Mouse (Mus musculus) hematopoietic stem cell, adult 5-6 weeks (primary cell): Measurements from ENCODE around the gene Gm44579. TPM values are rescaled to one million over a fixed set of nuclear protein-coding genes. Genes with fewer than 3 reads are reported as not detected.

ENCODE experiments used
- ATAC-seq, 2 experiments: fragments of 125-278 bp in 1 of 2; replicated peaks in 1 of 2; 2 replicates each; pipeline ENCODE4 v1.8.0; 2016 to 2017; ENCODE audit warnings: inconsistent platforms in 2 of 2, mild to moderate bottlenecking in 2 of 2, moderate number of reproducible peaks in 2 of 2, low read depth in 1 of 2, moderate TSS enrichment in 1 of 2; ENCODE audit not compliant: low FRiP score in 2 of 2, poor library complexity in 2 of 2, severe bottlenecking in 2 of 2, insufficient read depth in 1 of 2, low TSS enrichment in 1 of 2
- total RNA-seq: library from RNA; stranded (forward); fragments of 172-1452, 232-1000 nt; gene quantifications from 2 replicates; pipeline ENCODE4 v1.2.3, GENCODE M21; 2017

Gene Gm44579
- total RNA-seq, result not detected in 2 replicates

GRCm38 (mm10) chr15:98220877-98221276, at the start of gene Gm44579, which contains the start of gene Olfr287:
Gene Gm44579, minus strand, starts transcription at chr15:98220977.
Gene Olfr287, minus strand, starts transcription at chr15:98221056.
- ATAC-seq, result no peak

- ATAC-seq, result no peak
Observed at GRCm38 (mm10) chr15:98257776-98258175, 37.0 kb upstream of the Gm44579 start.

- ATAC-seq, result no peak
Observed at GRCm38 (mm10) chr15:98257193-98257592, 36.4 kb upstream of the Gm44579 start, which contains the start of gene H1fnt. Gene H1fnt, minus strand, starts transcription at chr15:98257293.

GRCm38 (mm10) chr15:98256271-98256670, 35.5 kb upstream of the Gm44579 start:
- no peak for ATAC-seq

- no peak for ATAC-seq
Observed at GRCm38 (mm10) chr15:98235442-98235841, 14.7 kb upstream of the Gm44579 start.

- no peak for ATAC-seq
Observed at GRCm38 (mm10) chr15:98234350-98234749, 13.6 kb upstream of the Gm44579 start, which contains the start of gene Olfr286. Gene Olfr286, minus strand, starts transcription at chr15:98234450.

GRCm38 (mm10) chr15:98226096-98226495, 5.3 kb upstream of the Gm44579 start:
- no peak for ATAC-seq

GRCm38 (mm10) chr15:98225610-98226009, 4.8 kb upstream of the Gm44579 start:
- ATAC-seq, result no peak

- no peak for ATAC-seq
Observed at GRCm38 (mm10) chr15:98222377-98222776, 1.6 kb upstream of the Gm44579 start.

GRCm38 (mm10) chr15:98214130-98214529, 6.6 kb downstream of the Gm44579 start:
- no peak for ATAC-seq

- ATAC-seq, result no peak
Observed at GRCm38 (mm10) chr15:98213336-98213870, 7.4 kb downstream of the Gm44579 start.

GRCm38 (mm10) chr15:98209676-98210075, 11.1 kb downstream of the Gm44579 start:
- ATAC-seq, result no peak

GRCm38 (mm10) chr15:98195442-98195841, 25.3 kb downstream of the Gm44579 start, which contains the start of gene Olfr288:
Gene Olfr288, minus strand, starts transcription at chr15:98195542.
- no peak for ATAC-seq

- ATAC-seq, result no peak
Observed at GRCm38 (mm10) chr15:98184456-98184855, 36.3 kb downstream of the Gm44579 start.

- no peak for ATAC-seq
Observed at GRCm38 (mm10) chr15:98181856-98182570, 38.8 kb downstream of the Gm44579 start.

- peak; percentile 89 to 98 for ATAC-seq
Observed at GRCm38 (mm10) chr15:98181132-98181711, 39.6 kb downstream of the Gm44579 start.

- no peak for ATAC-seq
Observed at GRCm38 (mm10) chr15:98180567-98181131, 40.1 kb downstream of the Gm44579 start.

GRCm38 (mm10) chr15:98177320-98177719, 43.5 kb downstream of the Gm44579 start:
- ATAC-seq, result no peak
